Mouse (Mus musculus) 3T3-L1 (cell line): Measurements from ENCODE around the gene Llgl2.

Experiments
- DNase-seq: peaks from one replicate; pipeline ENCODE4 v3.0.0-alpha.2; 2015; ENCODE audit warnings: low read depth, low spot score

Gene Llgl2

DNA sequence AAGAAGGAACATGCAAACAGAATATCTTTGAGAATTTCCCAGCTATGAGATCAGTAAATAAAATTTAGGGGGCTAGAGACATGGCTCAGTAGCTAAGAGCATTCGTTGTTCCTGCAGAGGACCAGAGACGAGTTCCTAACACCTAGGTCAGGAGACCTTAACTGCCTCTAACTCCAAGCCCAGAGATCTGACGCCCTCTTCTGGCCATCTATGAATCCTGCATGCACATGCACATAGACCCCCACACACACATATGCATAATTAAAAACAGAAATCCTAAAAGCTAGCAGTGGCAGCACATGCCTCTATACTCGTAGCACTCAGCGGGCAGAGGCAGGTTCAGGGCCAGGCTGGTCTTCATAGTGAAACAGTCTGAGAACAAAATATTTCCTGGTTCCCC lies 52.6 kb downstream of the Llgl2 start:
- DNase-seq, result no peak

DNA sequence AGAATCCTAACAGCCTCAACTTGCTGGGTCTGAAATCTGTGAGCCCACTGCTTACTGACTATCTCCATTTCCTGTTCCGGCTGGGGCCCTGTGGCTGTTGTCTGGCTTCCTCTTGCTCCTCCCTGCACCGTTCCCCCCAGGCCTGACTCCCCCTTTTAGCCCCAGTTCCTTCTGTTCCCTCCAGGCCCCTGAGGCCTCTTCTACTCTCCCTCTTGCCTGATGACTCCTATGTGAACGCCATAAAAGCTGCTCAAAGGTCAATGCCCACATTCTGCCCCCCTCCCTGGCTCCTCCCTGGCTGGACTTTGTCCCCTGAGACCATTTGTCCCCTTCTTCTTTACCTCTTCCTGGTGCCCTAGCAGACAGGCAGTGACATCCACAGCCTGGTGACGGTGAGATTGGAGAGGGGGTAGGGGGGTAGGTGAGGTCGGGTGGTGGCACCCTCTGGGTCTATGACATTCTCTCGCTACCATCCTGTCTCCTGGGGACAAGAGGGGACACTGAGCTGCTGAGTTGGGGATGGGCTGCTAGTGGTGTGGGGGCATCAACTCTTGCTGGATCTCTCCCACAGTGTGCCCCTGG lies 53.4 kb downstream of the Llgl2 start:
- DNase-seq, result no peak

DNA sequence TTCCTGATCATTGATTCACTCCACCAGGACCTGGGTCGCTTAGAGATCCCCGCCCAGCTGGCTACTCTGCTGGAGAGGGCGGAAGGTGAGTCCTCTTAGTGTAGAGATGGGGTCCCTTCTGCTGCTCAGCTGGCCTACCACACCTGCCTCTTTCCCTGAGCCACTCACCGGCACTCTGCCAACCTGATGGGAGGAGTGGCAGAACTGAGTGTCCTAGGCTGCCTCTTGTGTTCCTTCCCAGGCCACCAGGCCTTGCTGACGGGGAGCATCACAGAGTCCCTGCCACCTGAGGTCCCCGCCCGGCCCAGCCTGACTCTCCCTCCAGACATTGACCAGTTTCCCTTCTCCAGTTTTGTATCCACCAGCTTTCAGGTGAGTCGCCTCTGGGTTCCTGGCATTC lies 54.2 kb downstream of the Llgl2 start:
- DNase-seq, result no peak

DNA sequence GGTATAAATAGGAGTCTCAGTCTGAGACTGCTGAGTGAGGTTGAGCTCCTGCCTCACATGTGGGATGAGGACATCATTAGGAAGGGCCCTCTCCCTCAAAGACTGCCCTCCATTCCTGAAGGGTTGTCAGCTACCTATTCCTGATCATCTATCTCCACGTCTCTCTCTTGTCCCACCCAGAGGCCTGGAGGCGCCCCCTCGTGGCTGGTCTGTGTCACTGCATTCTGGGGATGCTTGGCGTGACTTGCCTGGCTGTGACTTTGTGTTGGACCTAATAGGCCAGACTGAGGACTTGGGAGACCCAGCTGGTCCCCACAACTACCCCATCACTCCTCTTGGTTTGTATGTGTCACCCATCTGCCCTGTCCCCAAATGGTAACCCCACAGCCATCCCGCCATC lies 57.2 kb downstream of the Llgl2 start:
- DNase-seq, result peak; percentile 71

DNA sequence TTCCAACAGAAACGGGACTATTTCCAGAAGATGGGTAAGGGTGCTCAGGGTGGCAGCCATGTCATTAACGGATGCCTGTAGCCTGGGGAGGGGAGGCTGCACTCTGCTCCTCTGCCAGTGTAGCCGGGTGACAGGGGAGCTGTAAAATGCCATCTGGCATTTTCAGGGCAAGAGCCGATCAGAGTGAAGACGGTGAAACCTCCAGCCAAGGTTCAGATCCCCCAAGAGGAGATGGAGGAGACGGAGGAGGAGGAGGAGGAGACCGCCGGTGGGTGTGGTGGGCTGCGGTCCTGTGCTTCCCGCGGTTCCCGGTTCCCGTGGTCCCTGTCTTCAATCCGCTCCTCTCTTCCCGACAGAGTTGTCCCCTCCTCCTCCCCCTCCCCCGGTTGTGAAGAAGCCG lies 59.4 kb downstream of the Llgl2 start:
- no peak for DNase-seq

DNA sequence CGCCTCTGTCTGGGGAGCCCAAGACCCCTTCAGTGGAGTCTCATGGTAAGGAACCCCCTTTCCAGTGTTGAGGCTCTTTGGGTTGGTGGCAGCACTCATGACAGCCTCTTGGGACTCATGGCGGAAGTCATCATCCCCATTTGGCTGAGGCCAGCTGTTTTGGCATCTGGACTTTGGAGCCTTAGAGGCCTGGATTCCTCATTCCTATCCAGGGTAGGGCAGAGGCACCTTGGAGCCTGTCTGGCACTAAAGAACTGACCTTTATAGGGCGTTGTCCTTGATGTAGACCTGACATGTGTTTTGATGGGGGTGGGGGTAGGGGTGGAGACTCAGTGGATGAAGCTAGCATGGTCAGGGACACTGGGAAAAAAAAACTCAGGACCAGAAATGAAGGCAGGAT lies 60.5 kb downstream of the Llgl2 start:
- no peak for DNase-seq

DNA sequence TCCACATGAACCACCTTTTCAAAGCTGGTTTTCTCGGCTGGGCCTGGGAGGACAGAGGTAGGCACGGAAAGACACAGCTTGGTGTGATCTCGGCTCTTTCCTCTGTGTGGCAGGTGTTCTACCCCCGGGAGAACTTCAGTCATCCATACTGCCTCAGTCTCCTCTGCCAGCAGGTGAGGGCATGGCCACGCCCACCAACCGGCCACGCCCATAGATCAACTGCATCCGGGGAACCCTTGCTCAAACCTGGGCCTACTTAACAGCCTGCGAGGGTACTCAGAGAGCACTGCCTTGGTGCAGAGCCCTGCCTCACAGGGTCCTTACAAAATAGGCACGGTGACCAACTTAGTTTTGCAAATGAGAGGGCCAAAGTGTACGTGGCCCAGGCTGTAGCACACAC lies 61.4 kb downstream of the Llgl2 start:
- DNase-seq, result no peak

DNA sequence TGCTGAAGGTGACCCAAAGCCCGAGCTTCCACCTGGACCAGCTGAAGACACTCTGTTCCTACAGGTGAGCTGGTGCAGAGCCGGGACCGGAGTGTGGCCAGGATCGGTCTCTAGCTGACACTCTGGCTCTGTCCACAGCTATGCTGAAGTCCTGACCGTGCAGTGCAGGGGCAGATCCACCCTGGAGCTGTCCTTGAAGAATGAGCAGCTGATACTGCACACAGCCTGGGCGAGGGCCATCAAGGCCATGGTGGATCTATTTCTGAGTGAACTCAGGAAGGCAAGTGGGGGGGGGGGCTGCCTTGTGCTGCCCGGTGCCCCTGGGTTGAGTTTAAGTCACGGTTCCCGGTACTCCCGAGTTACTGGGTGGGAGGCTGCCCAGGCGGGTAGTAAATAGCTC lies 62.6 kb downstream of the Llgl2 start:
- no peak for DNase-seq

DNA sequence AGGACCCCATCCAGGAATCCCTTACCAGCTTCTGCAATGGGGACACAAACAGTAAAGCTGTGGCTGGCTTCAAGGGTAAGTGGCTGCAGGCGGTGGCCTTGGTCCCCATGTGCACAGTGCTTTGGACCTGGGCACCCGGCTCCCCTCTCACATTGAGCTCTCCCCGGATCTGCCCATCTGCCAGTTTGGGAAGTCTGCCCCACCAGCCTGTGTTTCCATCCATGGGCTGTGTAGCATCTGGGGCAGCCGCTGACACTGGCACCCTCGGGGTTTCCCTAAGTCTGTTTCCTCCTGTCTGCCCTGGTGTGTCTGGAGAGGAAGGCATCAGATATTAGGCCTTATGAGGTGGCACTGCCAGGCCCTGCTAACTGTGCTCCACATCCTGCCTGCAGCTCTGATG lies 64.2 kb downstream of the Llgl2 start:
- DNase-seq, result no peak

DNA sequence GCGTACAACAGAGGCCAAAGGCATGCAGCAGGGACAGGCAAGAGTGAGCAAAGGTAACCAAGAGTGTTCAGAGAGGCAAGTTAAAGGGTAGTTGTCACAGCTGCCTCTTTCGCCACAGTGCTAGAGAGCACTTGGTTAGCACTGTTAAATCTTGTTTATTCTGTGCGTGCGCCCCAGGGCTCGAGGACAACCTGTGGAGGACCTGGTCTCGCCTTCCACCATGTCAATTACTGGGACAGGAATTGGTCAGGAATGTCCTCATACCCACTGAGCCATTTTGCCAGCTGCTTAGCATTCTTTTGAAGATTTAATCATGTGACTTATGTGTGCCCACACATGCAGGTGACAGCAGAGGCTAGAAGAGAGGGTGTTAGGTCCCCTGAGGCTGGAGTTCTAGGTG lies 65.3 kb downstream of the Llgl2 start:
- no peak for DNase-seq

DNA sequence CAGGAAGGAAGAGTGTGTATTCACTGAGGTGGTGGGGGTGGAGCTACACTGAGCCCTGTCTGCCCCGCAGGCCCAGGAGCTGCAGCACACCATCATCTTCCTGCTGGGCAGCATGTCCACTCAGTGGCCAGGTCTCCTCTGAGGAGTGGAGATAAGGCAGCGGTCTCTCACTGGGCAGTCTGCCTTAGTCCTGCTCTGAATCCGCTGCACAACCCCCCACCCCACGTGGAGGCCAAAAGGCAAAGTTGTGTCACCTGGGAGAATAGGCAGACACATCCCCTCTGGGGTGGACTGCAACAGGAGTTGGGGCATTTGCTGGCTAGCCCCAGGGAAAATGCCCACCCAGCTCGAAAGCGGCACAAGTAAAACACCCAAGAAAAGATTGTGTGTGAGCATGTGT lies 68.4 kb downstream of the Llgl2 start:
- no peak for DNase-seq

DNA sequence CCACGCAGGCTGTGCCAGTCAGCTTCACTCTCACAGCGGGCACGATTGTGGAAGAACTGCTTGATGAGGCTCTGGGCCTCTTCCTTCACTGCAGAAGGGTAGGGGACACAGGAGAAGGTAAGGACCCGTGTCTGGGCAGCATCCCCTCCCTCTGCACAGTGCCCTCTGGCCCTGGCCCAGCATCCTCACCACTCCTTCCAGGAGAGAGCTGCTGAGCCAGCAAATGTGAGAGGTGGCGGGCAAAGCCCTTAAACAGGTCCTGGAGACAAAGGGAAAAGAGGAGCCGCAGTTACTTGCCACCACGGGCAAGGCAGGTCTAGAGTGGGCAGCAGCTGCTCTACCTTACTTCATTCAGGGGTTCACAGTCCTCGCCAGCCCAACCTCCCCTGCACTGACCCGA lies 69.2 kb downstream of the Llgl2 start:
- DNase-seq, result no peak

DNA sequence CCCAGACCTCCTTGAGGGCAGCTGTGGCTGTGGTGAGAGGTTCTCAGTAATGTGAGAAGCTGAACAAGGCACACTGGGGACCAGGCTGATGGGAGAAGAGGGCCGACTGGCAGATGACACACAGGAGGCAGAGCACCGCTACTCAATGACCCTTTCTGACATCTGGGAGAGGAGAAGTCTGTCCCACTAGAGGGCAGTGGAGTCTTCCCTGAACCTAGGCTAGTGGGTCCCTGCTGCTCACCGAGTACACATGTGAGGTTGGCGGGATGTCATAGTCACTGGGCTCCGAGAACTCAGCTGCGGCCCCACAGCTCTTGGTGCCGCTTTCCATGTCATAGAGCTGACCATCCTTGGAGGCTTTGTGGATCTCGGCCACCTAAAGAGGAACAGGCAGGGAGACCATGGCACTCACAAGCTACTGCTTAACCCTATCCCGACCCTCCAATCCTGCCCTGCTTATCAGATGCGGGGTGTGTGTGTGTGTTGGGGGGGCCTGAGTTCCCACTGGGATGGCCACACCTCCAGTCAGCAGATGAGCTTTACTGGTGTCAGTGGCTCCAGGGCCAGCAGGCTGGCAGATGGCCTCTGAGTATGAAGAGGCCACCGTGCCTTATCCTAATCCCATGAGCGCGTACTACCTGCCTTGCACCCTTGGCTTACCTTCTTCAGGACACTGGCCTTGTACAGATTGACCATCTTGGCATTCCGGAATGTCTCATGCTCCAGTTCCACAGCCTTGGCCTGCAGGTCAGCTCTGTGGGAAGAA lies 71.1 kb downstream of the Llgl2 start:
- DNase-seq, result peak; percentile 24

DNA sequence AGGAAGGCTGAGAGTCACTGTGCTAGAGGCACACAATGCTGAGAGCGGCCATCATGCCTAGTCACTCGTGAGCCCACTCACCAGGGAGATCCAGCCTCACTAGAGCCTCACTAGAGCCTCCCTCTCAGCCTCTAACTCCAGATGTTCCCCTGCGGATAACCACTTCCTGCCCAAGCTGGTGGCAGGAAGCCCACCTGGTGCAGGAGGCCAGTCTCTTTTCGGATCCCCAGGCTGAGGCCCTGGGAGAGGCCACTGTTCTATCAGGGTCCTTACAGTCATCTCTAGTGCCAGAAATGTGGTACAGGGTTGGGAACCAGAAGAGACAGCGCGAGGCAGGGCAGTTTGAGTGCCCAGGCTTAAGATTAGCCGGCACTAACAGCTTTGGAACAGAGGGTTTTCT lies 74.6 kb downstream of the Llgl2 start:
- DNase-seq, result no peak

DNA sequence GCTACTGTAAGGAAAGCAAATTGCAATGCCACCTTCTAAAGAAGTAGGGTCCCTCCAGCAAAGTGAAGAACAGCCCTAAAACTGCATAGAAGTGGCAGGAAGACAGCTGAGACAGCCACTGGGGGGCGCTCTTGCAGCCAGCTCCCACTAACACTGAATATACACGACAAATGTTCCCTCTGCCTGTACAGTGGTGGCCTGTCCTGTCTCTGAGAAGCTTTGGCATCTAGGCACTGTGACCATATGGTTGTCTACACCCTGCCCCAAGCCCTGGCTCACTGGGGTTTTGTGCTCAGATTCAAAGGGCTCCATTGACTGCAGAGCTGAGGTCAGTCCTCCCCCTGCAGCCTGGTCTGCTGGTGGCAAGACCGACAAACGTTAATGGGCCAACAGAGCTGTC lies 75.0 kb downstream of the Llgl2 start:
- DNase-seq, result peak; percentile 42

DNA sequence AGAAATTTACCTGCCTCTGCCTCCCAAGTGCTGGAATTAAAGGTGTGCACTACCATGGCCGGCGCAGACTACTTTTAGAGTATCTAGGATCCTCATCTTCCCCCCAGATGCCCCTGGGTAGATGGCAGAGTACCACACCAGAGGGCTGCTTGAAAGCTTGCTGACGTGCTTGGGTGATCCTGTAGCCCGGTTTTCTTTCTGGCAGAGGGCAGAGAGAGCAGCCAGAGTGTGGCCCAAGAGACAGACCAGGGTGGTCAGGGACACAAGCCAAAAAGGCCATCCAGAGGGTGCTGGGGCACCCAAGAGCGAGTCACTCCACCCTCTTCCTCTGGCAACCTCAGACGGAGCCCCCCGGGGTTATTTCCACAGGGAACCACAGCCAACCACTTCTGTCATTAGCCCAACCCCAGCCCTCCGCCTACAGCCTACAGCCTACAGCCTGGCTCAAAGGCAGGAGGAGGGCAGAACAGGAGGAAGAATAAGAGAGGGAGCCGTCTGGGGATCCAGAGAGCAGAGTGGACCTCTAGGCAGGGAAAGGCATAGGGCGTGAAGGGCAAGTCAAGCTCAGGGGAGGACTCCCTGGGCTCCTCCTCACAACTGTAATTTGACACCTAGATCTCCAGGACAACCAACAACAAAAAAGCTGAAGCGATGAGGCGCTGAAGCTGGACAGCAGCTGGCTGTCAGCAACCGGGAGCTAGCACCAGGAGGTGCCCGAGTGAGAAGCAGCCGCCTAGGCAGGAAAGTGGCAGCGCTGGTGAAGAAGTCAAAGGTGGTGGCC lies 75.8 kb downstream of the Llgl2 start, which contains the start of gene Smim5:
Gene Smim5 (plus strand): TSS at position 481 of the 781 bp plus-strand sequence.
- DNase-seq, result peak; percentile 85

DNA sequence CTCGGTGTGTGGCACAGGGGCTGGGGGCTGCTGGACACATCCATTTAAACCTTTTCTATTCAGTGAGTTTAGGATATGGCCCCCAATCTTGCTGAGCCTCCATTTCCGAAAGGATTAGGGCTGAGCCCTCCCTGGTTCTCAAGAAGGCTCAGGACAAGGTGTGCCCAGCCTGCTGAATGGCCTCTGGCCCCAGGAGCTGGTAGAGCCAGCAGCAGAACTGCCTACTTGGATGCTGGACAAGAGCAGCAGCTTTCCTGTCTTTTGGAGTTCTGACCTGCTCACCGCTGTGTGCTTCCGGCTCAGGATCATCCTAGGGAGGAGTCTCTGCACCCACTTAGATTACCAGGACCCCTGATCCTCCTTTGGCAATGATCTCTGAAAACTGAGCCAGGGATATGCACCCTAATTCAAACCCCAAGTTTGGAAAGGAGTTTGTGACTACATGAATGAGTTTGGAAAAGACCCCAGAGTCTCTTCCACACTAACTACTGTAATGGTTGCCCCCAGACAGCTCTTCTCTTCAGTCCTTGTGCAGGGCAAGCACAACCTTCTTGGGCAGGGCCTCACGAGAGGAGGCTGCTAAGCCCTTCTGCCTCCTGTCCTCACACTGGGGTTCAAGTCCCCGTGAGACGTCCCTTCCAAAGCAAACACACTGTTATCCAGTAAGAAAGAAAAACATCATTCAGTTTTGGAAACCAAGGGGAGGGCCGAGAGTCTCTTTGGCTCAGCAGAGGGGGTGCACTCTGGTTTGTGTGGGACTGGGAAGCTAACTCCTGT lies 76.9 kb downstream of the Llgl2 start:
- DNase-seq, result no peak

DNA sequence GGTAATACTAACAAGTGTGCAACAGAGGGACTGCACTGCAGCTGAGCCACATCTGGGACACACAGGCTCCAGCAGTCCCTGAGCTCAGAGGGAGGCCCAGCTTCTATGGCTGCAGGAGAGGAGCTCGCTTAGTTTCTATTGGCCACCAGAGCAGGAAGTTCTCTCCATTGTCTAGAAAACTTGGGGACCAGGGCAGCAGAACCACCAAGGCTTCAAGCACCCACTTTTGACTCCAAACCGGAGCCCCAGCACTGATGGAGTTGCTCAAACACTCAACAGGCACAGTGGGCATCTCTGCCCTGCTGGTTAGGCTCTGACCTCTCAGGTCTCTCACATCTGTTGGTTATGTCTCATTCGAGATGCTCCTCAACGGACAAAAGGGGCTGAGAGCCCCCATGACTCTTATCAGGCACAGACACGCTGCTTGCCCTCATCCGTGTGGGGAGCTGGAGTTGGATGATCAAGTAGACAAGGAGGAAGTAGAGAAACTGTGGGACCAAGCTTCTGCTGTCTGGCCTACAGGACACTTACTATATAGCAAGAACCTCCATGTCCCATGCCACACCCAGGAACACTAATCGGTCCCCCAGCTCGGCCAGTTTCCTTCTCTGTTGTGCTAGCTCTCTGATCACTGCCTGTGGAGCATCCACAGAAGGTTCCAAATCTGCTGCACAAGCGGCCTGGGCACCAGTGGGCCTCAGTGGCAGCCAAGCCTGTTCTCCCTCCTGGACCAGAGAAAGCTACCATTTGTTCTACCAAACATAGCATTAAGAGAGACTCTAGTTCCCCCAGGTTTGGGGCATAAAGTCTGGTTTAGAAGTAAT lies 77.7 kb downstream of the Llgl2 start:
- DNase-seq, result no peak

DNA sequence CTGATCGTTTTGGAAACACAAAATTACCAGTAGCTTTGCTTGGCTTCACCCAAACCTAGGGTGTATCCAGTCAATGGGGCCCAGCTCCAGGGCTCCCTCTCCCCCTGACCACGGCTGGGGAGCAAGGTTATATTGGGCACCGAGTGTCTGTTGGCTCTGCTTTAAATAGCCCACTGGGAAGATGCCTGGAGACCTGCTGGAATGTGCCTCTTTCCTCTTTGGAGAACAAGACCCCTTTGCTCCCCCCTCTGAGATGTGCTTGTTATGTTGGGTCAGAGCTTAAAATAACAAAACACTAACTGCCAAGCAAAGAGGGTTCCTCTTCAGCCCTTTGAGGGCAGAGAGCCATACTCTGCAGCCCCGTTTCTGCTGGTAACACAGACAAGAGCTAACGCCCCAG lies 78.3 kb downstream of the Llgl2 start:
- DNase-seq, result no peak

DNA sequence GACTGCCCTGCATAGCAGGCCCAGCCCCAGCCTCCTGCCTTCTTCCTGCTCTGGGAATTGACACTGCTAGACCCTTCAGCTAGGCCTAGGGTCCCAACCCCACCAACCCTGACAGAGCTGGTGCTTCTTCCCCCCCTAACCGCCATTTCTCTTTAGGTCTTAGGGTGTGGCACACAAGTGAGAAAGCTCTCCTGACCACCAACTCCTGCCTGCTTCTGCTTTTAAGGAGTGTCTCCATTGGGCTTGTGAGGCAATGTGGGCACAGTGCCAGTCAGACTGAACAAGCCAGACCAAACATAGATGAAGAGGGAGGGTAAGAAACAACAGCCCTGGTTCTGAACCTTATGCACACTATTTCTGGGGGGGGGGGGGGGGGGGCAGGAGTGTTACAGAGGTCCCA lies 79.0 kb downstream of the Llgl2 start:
- DNase-seq, result peak; percentile 24
